Mouse (Mus musculus) CD8-positive naive resting alpha-beta T cell, adult 2 months (primary cell): ENCODE data around the gene Tshr.
"Not testable (repeated sequence)": the region's sequence is repeated elsewhere in the genome, so short reads cannot be mapped to it uniquely, and the experiment has no call there.

Experiments used
- DNase-seq, 2 experiments: peaks; one replicate each; pipeline ENCODE4 v3.0.0; 2022; ENCODE audit warnings: low read depth in 2 of 2, low spot score in 2 of 2

The Tshr gene

GRCm38 (mm10) chr12:91384281-91385017 lies at the start of gene Tshr, which contains the start of gene Cep128:
Tshr (plus strand) TSS chr12:91384563.
Cep128 (minus strand) TSS chr12:91384409.
- DNase-seq = peak; percentile 86 to 89

GRCm38 (mm10) chr12:91338656-91339055 lies 45.7 kb upstream of the Tshr start:
- DNase-seq = not testable (repeated sequence)

- DNase-seq = no peak
These were observed 30.6 kb upstream of the Tshr start for GRCm38 (mm10) chr12:91353783-91354182.

- DNase-seq = no peak
These were observed 15.2 kb upstream of the Tshr start for GRCm38 (mm10) chr12:91369173-91369572.

GRCm38 (mm10) chr12:91383516-91384264 lies 673 bp upstream of the Tshr start:
- DNase-seq = peak in 1 of 2 experiments; percentile 6

- peak; percentile 9 to 21 for DNase-seq
These were observed 16.1 kb downstream of the Tshr start for GRCm38 (mm10) chr12:91400232-91401048.

- no peak for DNase-seq
These were observed 16.6 kb downstream of the Tshr start for GRCm38 (mm10) chr12:91401049-91401352.

- no peak for DNase-seq
These were observed 25.9 kb downstream of the Tshr start for GRCm38 (mm10) chr12:91410306-91410705.

- DNase-seq = no peak
These were observed 28.3 kb downstream of the Tshr start for GRCm38 (mm10) chr12:91412461-91413182.

GRCm38 (mm10) chr12:91415112-91415511 lies 30.7 kb downstream of the Tshr start:
- DNase-seq = no peak

- DNase-seq = no peak
These were observed 32.5 kb downstream of the Tshr start for GRCm38 (mm10) chr12:91416828-91417227.

- DNase-seq = peak; percentile 38 to 47
These were observed 34.4 kb downstream of the Tshr start for GRCm38 (mm10) chr12:91418791-91419190.

GRCm38 (mm10) chr12:91421272-91421671 lies 36.9 kb downstream of the Tshr start:
- DNase-seq = no peak

GRCm38 (mm10) chr12:91423125-91423820 lies 38.9 kb downstream of the Tshr start:
- DNase-seq = peak; percentile 28 to 41

GRCm38 (mm10) chr12:91426499-91426898 lies 42.1 kb downstream of the Tshr start:
- DNase-seq = no peak

- no peak for DNase-seq
These were observed 42.8 kb downstream of the Tshr start for GRCm38 (mm10) chr12:91427129-91427528.

GRCm38 (mm10) chr12:91482195-91482733 lies 97.9 kb downstream of the Tshr start:
- DNase-seq = no peak

- no peak for DNase-seq
These were observed 102.0 kb downstream of the Tshr start for GRCm38 (mm10) chr12:91486342-91486741.

- no peak for DNase-seq
These were observed 104.0 kb downstream of the Tshr start for GRCm38 (mm10) chr12:91488406-91488805.
